Mouse (Mus musculus) Muller cell, postnatal 12 days (primary cell): Measurements from ENCODE around the gene Fam71e1.
A peak's percentile ranks its signal among the peaks of the same experiment; 100 is the strongest.

Source experiments
- DNase-seq: peaks from one replicate; pipeline ENCODE4 v3.0.0-alpha.2; 2015; ENCODE audit errors: inconsistent ontology term

Gene Fam71e1

DNA sequence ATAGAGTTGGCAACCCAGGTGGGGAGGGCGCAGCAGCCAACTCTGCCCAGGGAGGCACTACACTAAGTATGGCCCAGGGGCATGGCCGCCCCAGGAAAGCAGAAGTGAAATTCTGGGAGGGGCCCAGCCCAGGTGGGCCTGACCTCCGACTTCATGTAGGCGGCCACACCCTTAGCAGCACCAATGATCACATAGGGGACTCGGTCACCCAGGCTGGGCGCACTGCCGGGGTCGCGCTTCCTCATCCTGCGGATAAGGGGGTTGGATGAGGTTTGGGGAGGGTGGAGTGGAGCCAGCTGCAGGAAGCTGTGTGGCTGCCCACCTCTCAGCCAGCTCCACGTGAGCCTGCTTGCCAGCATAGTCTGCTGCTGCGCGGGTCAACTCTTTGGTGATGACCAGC lies 37.9 kb downstream of the Fam71e1 start:
- DNase-seq = no peak

DNA sequence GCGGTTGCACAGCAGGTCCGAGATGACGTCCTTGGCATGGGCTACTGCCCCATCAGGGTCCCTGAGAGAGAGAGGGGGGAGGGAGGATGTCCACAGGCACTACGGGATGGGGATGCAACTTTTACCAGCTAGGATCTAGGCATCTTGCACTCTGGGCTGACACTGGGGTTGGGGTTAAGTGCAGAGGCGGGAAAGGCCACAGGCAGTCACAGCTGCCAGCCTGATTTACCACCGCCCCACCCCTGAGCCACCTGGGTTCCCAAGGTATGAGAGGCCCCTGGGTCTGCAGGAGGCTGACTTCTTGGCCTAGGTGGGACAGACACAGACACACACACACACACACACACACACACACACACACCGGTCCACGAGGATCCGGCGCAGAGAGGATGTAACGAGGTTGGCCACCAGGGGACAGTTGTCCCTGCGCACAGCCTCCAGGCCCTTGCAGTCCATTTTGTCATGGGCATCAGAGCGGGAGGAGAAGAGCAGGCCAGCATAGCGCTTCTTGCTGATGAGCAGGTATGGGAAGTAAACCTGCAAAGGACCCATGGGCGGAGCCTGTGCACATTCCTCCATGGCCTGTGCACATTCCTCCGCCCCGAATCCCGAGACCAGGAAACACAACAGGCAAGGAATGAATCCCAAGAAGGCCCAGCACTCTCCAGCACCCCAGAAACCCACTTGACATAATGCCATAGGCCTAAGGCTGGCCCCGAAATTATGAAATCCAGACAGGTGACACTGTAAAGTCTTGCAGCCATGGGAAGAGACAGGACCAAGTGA lies 38.5 kb downstream of the Fam71e1 start:
- no peak for DNase-seq

DNA sequence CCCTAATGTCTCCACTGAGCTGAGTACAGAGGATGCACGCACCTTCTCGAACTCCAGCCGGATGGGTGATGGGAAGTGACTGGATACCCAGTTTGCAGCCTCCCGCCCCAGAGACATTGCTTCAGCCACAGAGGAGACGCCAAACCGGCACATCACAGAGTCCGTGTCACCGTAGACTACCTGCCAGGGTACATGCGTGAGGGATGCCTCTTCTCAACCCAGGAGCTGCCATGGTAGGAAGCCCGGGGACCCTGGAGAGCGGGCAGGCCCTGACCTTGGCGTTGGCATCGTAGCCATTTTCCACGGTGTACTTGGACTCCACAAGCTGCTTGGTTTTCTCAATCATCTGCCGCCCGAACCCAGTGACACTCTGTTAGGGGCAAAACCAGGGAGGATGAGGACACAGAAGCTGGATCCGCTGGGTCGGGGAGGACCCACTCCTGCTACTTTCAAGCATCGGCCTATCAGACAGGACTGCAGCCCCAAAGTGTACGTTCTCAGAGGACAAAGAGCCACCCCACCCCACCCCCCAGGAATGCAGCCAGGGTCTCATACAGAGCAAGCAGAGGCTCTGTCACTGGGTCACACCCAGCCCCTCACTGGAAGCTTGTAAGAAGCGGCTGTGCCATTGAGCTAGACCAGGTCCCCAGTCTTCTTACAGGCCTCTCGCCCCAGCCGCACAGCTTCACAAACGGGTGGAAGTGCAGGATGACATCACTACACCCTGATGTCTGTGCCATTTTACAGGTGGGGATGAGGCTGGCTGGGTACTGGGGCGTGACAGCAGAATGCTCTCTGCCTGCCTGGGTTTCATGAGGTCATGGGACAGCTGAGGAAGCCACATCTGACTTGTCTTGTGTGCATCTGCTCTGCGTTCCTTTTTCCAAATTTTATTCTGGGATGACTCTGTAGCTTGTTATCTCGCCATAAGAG lies 39.5 kb downstream of the Fam71e1 start:
- DNase-seq = no peak

DNA sequence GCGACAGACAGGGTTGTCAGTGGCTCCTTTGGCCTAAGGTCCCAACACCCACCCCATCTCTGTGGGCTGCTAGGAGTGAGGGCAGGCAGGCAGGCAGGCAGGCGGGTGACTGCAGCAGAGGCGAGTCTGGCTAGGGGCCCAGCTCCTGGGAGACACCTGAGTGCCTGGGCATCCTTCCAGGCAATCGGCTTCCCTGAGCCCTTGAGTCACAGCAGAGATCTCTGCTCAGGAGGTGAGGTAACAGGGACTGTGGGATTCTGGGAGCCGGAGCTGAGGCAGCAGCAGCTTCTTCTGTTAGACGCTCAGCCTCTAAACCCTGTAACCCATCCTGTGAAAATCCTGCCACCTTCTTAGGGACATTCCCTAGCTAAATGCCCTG lies 40.2 kb downstream of the Fam71e1 start:
- no peak for DNase-seq

DNA sequence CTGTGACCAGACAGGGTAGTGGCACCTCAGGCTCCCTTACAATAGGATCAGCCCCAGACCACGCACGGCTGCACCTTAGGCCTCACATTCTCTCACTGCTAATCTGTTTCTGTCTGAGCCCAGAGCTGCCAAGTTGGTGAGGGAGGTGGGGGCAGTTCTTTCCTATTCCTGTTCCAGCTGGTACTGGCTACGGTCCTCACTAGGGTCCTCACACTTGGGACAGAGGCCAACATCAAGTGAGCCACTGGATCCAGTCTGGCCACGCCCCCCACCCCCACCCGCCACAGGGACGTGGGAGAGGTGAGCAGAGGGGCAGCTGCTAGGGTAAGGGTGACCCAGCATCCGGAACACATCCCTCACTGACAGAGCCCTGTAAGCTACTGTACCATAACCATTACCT lies 40.6 kb downstream of the Fam71e1 start:
- no peak for DNase-seq

DNA sequence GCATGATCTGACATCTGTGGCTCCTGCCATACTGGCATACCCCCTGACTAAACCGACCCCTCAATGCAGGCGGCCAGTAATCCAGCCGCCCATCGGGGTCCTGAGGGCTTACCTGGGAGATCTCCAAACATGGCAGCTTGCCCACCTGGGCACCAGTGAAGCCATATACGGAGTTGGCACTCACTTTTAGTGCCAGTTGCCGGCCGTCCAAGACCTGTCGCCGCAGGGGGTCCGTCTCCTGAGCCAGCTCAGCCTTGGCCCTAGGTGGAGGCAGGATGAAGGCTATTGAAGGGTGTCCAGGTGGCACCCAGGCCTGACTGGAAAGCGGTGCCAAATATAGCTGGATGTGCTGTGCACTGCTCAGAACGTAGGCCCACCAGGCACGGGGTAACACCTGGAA lies 41.1 kb downstream of the Fam71e1 start:
- no peak for DNase-seq

DNA sequence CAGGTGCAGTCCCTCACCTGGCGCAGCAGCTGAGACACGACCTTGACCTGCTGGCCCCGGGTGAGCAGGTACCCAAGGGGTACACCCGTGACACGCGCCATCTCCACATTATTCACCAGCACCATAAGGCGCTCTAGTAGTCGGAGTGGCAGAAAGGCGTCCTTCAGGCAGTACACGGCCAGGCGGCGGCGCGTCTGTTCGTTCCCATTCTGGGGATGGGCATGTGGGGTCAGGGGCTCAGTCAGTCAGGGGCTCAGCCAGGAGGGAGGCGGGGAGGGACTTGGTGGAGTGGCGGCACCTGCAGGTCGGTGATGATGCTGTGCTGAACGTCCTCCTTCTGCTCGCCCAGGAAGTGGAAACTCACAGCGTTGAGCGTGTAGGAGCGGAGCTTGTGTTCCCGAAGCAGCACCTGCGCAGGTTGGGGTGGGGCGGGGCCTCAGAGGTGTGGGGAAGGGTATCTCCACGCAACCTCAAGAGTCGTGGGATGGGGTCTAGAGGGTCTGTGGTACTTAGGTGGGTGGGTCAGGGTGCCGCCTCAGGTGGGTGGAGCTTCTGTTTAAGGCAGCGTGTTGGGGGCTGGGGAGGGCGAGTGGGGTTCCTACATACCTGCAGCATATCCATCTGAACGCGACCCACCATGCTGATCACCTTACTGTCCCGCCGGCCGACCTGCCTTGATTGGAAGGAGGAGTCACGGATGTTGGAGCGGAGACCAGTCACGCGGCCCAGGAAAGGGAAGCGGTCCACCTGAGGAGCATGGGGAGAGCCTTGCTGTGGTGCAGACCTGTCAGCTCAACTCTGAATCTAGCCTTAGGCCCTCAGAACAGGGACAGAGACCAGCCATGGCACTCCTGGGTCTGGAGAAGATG lies 42.6 kb downstream of the Fam71e1 start:
- no peak for DNase-seq

DNA sequence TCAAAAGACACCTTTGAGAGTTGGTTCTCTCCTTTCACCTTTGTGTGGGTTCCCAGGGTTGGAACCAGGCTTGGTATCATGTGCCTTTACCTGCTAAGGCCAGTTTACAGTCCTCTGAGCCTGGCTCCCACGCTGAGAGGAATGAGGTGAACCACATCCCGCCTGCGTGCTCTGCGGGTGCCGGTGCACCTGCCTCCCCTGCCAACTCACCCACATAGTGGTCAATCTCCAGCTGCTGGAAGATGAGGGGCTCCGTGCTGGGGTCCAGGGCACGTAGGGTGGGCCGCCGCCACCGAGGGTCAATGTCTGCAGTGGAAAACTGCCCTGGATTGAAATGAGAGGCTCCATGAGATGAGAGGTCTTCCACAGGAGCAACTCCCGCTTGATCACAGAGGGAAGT lies 46.2 kb downstream of the Fam71e1 start:
- no peak for DNase-seq

DNA sequence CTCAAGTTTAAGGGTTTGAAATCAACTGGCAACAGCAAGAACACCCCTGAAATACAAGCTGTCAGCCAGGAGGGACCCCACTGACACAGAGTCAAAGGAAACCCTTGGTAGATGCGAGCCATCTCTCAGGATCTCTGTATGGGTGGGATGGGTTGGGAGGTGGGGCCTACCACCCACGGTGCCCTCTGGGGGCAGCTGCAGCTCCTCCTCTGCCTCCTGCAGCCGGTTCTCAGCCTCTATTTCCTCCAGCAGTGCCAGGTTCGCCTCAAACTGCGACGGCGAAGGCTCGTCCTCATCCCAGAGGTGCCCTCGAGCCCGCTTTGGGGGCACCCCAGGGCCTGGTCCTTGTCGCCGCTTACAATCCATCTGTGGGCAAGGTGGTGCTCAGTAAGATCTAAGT lies 46.7 kb downstream of the Fam71e1 start:
- DNase-seq = no peak

DNA sequence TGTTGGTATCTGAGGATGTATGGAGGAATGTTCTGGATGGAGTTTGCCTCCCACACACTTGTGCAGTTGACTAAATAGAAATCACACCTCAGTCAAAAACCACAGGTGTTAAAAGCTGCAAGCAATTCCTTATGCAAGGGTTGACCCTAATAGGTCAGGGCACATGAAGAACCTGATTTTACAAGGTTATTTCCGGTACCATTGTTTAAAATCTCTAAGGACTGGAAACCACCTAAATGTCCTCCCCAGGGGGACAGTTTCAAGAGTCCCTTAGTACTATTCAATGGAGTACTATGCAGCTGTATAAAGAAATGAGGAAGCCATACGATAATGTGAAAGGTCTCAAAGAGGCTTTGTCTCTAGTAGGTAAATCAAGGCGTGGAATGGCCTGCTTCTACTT lies 49.9 kb downstream of the Fam71e1 start:
- DNase-seq = no peak

DNA sequence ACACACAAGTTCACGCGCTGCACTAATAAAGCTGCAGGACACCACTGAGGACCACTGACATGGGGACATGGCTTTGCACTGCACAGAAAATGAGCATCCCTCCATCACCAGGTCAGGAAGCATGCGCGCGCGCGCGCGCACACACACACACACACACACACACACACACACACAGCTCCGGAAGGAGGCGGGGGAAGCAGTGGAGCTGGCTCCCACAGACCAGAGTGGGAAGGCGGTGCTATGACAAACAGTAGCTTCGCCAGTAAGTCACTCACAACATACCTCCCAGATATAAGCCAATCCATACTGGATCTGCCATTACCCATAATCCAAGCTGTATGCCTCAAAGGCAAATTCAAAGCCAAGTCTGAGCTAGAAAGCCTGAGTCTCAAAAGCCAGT lies 50.7 kb downstream of the Fam71e1 start:
- DNase-seq = no peak

DNA sequence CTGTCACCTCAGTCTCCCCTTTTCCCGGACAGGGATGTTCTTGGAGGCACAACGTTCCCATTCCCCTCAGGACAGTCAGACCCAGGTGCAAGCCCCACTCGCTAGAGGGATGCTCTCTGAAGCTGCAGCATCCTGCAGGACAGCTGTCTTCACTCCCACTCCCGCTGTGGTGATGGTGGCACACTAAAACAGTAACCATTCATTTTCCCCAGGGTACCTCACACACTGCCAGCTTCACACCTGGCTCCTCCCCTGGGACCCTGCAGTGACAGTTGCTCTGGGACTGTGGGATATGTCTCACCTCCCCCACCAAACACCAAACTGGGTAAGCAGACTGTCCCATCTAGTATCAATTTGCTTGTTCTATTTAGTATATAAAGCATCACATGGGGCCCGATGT lies 51.3 kb downstream of the Fam71e1 start:
- DNase-seq = no peak

DNA sequence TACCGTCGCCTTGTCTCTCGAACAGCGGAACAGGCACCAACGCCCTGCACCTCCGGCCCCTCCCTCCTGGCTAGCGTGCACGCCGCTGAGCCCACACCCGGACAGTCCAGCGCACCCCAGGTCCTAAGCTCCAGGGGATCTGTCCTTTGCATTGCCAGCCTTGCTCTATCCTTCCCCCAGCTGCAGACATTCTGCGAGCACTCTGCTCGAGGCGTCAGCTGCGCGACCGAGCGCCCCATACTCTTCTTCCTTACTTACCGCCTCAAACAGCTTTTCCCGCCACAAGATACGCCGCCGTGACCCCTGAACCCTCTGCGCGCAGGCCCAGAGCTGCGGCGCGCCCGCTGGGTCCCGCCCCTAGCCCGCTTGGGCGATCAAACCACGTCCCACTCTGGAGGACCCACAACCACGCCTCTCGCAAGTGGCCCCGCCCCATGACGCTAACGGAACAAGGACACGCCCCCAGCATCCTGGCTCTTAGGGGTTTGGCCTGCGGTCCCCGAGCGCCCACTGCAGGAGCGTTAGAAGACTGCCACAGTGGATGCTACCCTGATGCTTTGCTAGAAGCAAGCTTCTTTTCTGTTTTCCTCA lies 52.2 kb downstream of the Fam71e1 start, which contains the start of gene Pold1:
TSS of gene Pold1 (minus strand) at position 353 of the 591 bp plus-strand sequence.
- peak; percentile 100 for DNase-seq

DNA sequence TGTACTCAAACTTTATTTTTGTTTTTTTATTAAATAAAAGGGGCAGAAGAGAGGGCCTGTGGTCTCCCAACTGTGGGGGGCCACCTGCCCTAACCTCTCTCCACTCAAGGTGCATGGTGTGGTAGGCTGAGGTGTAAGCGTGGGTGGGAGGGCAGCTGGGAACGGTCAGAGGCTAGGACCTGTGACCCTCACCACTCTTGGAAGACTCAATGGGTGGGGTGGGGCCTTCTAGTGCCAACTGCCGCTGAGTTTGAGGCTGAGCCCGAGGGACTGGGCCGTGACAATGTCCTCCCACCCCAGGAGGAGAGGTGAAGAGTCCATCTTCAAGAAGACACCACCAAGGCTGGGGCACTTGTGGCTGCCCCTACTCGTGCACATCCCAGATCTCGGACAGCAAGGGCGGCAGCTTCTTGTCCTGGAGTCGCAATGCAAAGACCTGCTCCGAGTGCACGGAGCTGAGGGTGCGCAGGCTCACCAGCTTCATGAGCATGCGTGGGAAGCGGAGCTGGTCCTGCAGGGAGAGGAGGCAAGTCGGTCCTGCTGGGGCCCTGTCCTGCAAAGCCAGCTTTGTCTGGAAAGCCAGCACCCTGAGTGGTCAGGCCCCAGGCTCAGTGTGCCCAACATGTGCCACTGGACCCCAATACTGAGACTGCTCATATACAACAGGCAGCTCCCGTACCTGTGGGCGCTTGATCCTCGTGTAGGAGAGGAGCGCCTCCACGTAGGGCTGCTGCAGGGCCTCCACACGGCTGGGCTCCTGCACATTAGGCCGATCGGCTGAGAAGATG lies 53.4 kb downstream of the Fam71e1 start:
- DNase-seq = no peak

DNA sequence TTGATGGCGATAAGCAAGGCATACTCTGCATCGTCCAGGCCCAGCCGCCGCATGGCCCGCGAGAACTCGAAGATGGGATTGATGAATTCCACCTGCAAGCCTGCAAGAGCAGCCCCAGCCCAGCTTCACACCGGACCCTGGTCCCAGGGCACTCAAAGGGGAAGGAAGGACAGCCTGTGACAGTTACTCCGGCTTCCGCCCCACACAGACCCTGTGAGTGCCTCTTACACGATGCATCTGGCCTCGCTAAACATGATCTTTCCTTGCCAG lies 54.0 kb downstream of the Fam71e1 start:
- no peak for DNase-seq
